Mouse (Mus musculus) MEL (cell line): ENCODE results near the gene Krt26.

Experiments
- CHD1 ChIP-seq: IDR thresholded peaks from 2 replicates; pipeline ENCODE4 v1.6.1; 2012; ENCODE audit warnings: low read depth, mild to moderate bottlenecking, inconsistent platforms, low read length, improper control_type of control experiment
- CTCF ChIP-seq, 3 experiments: IDR thresholded peaks in 2 of 3; conservative IDR thresholded peaks in 1 of 3; 2 replicates each; pipeline ENCODE4 v1.5.1; 2011 to 2012; ENCODE audit warnings: low read length in 3 of 3, low read depth in 2 of 3, mild to moderate bottlenecking in 2 of 3, improper control_type of control experiment in 1 of 3, inconsistent platforms in 1 of 3, mixed read lengths in 1 of 3, moderate library complexity in 1 of 3; ENCODE audit not compliant: control insufficient read depth in 1 of 3, insufficient read depth in 1 of 3, poor library complexity in 1 of 3, severe bottlenecking in 1 of 3
- EP300 ChIP-seq, 2 experiments: IDR thresholded peaks; 2 replicates each; pipeline ENCODE4 v1.6.1; 2011; ENCODE audit warnings: improper control_type of control experiment in 2 of 2, low read length in 2 of 2, low read depth in 1 of 2, mild to moderate bottlenecking in 1 of 2
- GABPA ChIP-seq: IDR thresholded peaks from 2 replicates; pipeline ENCODE4 v1.6.1; 2012; ENCODE audit warnings: low read depth, mild to moderate bottlenecking, inconsistent platforms, low read length, improper control_type of control experiment, moderate library complexity
- GATA1 ChIP-seq: IDR thresholded peaks from 2 replicates; pipeline ENCODE4 v1.6.1; 2011; ENCODE audit warnings: low read depth, low read length, improper control_type of control experiment
- MEF2A ChIP-seq: IDR thresholded peaks from 2 replicates; pipeline ENCODE4 v1.6.1; 2014; ENCODE audit warnings: low read depth, mild to moderate bottlenecking, inconsistent platforms, low read length, improper control_type of control experiment; ENCODE audit not compliant: poor library complexity, insufficient replicate concordance, severe bottlenecking; ENCODE audit errors: extremely low read depth
- MXI1 ChIP-seq: IDR thresholded peaks from 2 replicates; pipeline ENCODE4 v1.6.1; 2011; ENCODE audit warnings: mild to moderate bottlenecking, low read depth, low read length, improper control_type of control experiment
- POLR2A ChIP-seq, 2 experiments: IDR thresholded peaks; 2 replicates each; pipeline ENCODE4 v1.6.1; 2011 to 2012; ENCODE audit warnings: low read length in 2 of 2, mild to moderate bottlenecking in 2 of 2, control low read depth in 1 of 2, improper control_type of control experiment in 1 of 2, low read depth in 1 of 2, moderate library complexity in 1 of 2; ENCODE audit not compliant: control insufficient read depth in 1 of 2, insufficient read depth in 1 of 2, poor library complexity in 1 of 2
- RAD21 ChIP-seq: IDR thresholded peaks from 2 replicates; pipeline ENCODE4 v1.6.1; 2011; ENCODE audit warnings: mild to moderate bottlenecking, low read depth, low read length, improper control_type of control experiment
- SMC3 ChIP-seq: IDR thresholded peaks from 2 replicates; pipeline ENCODE4 v1.6.1; 2011; ENCODE audit warnings: low read depth, low read length, improper control_type of control experiment
- USF1 ChIP-seq: IDR thresholded peaks from 2 replicates; pipeline ENCODE4 v1.6.1; 2014; ENCODE audit warnings: low read depth, mild to moderate bottlenecking, inconsistent platforms, low read length, improper control_type of control experiment, moderate library complexity
- ZKSCAN1 ChIP-seq: IDR thresholded peaks from 2 replicates; pipeline ENCODE4 v1.6.1; 2012; ENCODE audit warnings: low read depth, mild to moderate bottlenecking, inconsistent platforms, low read length, improper control_type of control experiment, moderate library complexity

GRCm38 (mm10) chr11:99333426-99333825 lies 4.3 kb downstream of the Krt26 start:
- TF ChIP-seq CHD1 (no peak), ZKSCAN1 (no peak), EP300 (IDR thresholded peaks at IDR 0.05; ENCODE audit: low read depth in 1 of 2, low read length in 2 of 2) (no peak), CTCF (IDR thresholded peaks at IDR 0.05 in 2 of 3, conservative IDR thresholded peaks at IDR 0.05 in 1 of 3; ENCODE audit: control insufficient read depth in 1 of 3, insufficient read depth in 1 of 3, low read depth in 2 of 3, low read length in 3 of 3, poor library complexity in 1 of 3, severe bottlenecking in 1 of 3) (no peak), USF1 (no peak), GATA1 (no peak), SMC3 (no peak), GABPA (no peak), POLR2A (IDR thresholded peaks at IDR 0.05; ENCODE audit: control insufficient read depth in 1 of 2, insufficient read depth in 1 of 2, low read depth in 1 of 2, low read length in 2 of 2, poor library complexity in 1 of 2) (no peak), RAD21 (no peak), MXI1 (no peak), MEF2A (no peak)
